In the genomic region with DNA sequence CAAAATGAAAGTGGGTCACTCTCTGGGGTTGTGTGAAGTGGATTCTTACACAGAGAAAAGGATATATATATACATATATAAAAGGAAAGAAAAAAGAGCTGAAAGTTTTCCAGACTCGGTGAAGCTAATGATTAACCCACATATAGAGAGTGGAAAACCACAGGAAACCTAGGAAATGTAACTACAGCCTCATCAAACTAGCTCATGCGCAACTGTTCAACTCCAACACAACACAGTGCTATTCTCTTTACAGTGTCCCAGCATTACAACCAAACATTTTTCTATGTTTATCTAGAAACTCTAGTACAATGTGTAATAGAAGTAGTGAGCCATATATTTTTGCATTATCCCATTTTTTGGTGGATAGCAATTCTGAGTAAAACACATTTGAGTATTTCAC, we compare ENCODE assay signal across 16 mouse cellular contexts.
"Had no signal": no experiment of that assay in that cellular context is flagged by ENCODE, and none has a peak within 500 bp of the region (broad histone marks: within the 10 kb centered on the region; RNA-seq: fewer than 3 reads in every experiment).

No protein-coding gene starts in this region.

- H3K9me3 ChIP-seq: intestine, embryonic 15.5 days; limb, embryonic 10.5 days; limb, embryonic 13.5 days had no signal

- H3K4me1 ChIP-seq: intestine, embryonic 15.5 days; limb, embryonic 10.5 days; limb, embryonic 13.5 days had no signal

- H3K4me3 ChIP-seq: intestine, embryonic 15.5 days; limb, embryonic 10.5 days; limb, embryonic 13.5 days had no signal

- ATAC-seq: intestine, embryonic 15.5 days; liver, postnatal 0 days; lung, postnatal 0 days had no signal

- H3K36me3 ChIP-seq: intestine, embryonic 15.5 days; limb, embryonic 10.5 days; limb, embryonic 13.5 days had no signal

- H3K27ac ChIP-seq: intestine, embryonic 15.5 days; limb, embryonic 10.5 days; limb, embryonic 13.5 days; liver, embryonic 14.5 days; macrophage had no signal

- H3K27me3 ChIP-seq: intestine, embryonic 15.5 days; limb, embryonic 13.5 days had no signal

- H3K4me2 ChIP-seq: intestine, embryonic 15.5 days; limb, embryonic 13.5 days; lung, embryonic 14.5 days; midbrain, embryonic 11.5 days had no signal

- H3K9ac ChIP-seq: intestine, embryonic 15.5 days; limb, embryonic 13.5 days; liver, embryonic 14.5 days; liver, postnatal 0 days; lung, embryonic 14.5 days had no signal

- DNase-seq: kidney, adult 18-20 months; kidney, postnatal 4 days; layer of hippocampus, adult 9-11 months; liver; liver, postnatal 0 days; lung, embryonic 14.5 days; midbrain, embryonic 14.5 days; thymus, adult 18-20 months; thymus, postnatal 36 days had no signal
